Mouse (Mus musculus) limb, embryonic 12.5 days (tissue): ENCODE measurements at regions not wholly inside any gene's neighbourhood (a gene's known extent, or its start where the extent isn't known, plus 50 kb on each side); places are given as distances from the start of the nearest gene placed in this dataset.
"Not testable (repeated sequence)": the region's sequence is repeated elsewhere in the genome, so short reads cannot be mapped to it uniquely, and the experiment has no call there.

Experiments
- ATAC-seq: fragments of 200-750 bp; cut with Nextera tagmentation; 2 replicates; pipeline ENCODE4 v1.8.0; 2017; ENCODE audit warnings: low read depth, moderate TSS enrichment; ENCODE audit not compliant: insufficient number of reproducible peaks, insufficient read depth, low FRiP score, low TSS enrichment
- H3K27ac ChIP-seq: fragments of 300-500 bp; sonication (generic); 2 replicates; pipeline ENCODE4 v1.5.1; 2016; ENCODE audit warnings: mild to moderate bottlenecking, moderate library complexity
- H3K27me3 ChIP-seq: fragments of 300-500 bp; sonication (generic); 2 replicates; pipeline ENCODE4 v1.6.1; 2016; ENCODE audit warnings: mild to moderate bottlenecking, moderate library complexity
- H3K36me3 ChIP-seq: fragments of 300-500 bp; sonication (generic); 2 replicates; pipeline ENCODE4 v1.6.1; 2016; ENCODE audit warnings: mild to moderate bottlenecking, moderate library complexity
- H3K4me1 ChIP-seq: fragments of 300-500 bp; sonication (generic); replicated peaks from 2 replicates; pipeline ENCODE4 v1.6.1; 2016
- H3K4me2 ChIP-seq: fragments of 300-500 bp; sonication (generic); 2 replicates; pipeline ENCODE4 v1.6.1; 2016; ENCODE audit warnings: mild to moderate bottlenecking, moderate library complexity
- H3K4me3 ChIP-seq: fragments of 300-500 bp; sonication (generic); replicated peaks from 2 replicates; pipeline ENCODE4 v1.5.1; 2016; ENCODE audit warnings: mild to moderate bottlenecking
- H3K9ac ChIP-seq: fragments of 300-500 bp; sonication (generic); replicated peaks from 2 replicates; pipeline ENCODE4 v1.6.1; 2016; ENCODE audit warnings: mild to moderate bottlenecking, moderate library complexity
- H3K9me3 ChIP-seq: fragments of 300-500 bp; sonication (generic); 2 replicates; pipeline ENCODE4 v1.6.1; 2016; ENCODE audit warnings: mild to moderate bottlenecking, moderate library complexity
- WGBS: fragments of 180-500 bp; shearing (Covaris S2); methylation state at CpG from one replicate; pipeline ENCODE4 v1.1.7; 2016; 5-methylcytosine and 5-hydroxymethylcytosine counted together

GRCm38 (mm10) chr16:73127927-73128326 is 819.8 kb downstream of the Robo1 start:
- H3K36me3 ChIP-seq, H3K4me3 ChIP-seq, H3K4me2 ChIP-seq, H3K9ac ChIP-seq, H3K27me3 ChIP-seq, ATAC-seq, H3K27ac ChIP-seq, H3K9me3 ChIP-seq, H3K4me1 ChIP-seq: not testable (repeated sequence)
- 91% methylated on average over 1 of the region's 1 CpGs for WGBS

GRCm38 (mm10) chr16:73120568-73120967 is 812.5 kb downstream of the Robo1 start:
- ATAC-seq, result no peak
- H3K4me1 ChIP-seq, result peaks cover 3% of the 10 kb centered on the region; the same call in 1 of the 2 replicates
- no peak overlapping the region for H3K4me3 ChIP-seq
- H3K9ac ChIP-seq, result no peak overlapping the region
- H3K36me3 ChIP-seq, result no peaks in the 10 kb centered on the region
- H3K4me2 ChIP-seq, result no peak overlapping the region
- H3K27ac ChIP-seq, result no peak overlapping the region
- no peaks in the 10 kb centered on the region for H3K27me3 ChIP-seq
- no peaks in the 10 kb centered on the region for H3K9me3 ChIP-seq

- Histone ChIP-seq H3K4me2 (no peak overlapping the region), H3K4me3 (no peak overlapping the region), H3K9ac (no peak overlapping the region), H3K36me3 (no peaks in the 10 kb centered on the region), H3K9me3 (no peaks in the 10 kb centered on the region), H3K27ac (no peak overlapping the region), H3K4me1 (peaks cover 3% of the 10 kb centered on the region; the same call in 1 of the 2 replicates), H3K27me3 (no peaks in the 10 kb centered on the region)
- WGBS, result 81% methylated on average over 2 of the region's 2 CpGs
- ATAC-seq, result no peak
These were observed 809.2 kb downstream of the Robo1 start for GRCm38 (mm10) chr16:73117338-73117737.

GRCm38 (mm10) chr16:73108021-73108452 is 799.9 kb downstream of the Robo1 start:
- 30% methylated on average over 7 of the region's 7 CpGs for WGBS
- Histone ChIP-seq H3K36me3 (no peaks in the 10 kb centered on the region), H3K4me2 (peak overlapping the region; percentile 29), H3K27ac (no peak overlapping the region), H3K4me1 (peaks cover 14% of the 10 kb centered on the region), H3K9ac (no peak overlapping the region), H3K9me3 (no peaks in the 10 kb centered on the region), H3K4me3 (no peak overlapping the region), H3K27me3 (no peaks in the 10 kb centered on the region)
- ATAC-seq, result no peak

- no peaks in the 10 kb centered on the region for H3K36me3 ChIP-seq
- H3K9ac ChIP-seq, result no peak overlapping the region
- H3K27ac ChIP-seq, result peak overlapping the region; percentile 0; the same call in 1 of the 2 replicates
- no peak overlapping the region for H3K4me3 ChIP-seq
- whole genome bisulfite sequencing, result 75% methylated on average over 9 of the region's 9 CpGs
- H3K4me1 ChIP-seq, result peaks cover 14% of the 10 kb centered on the region
- no peak overlapping the region for H3K4me2 ChIP-seq
- H3K27me3 ChIP-seq, result no peaks in the 10 kb centered on the region
- ATAC-seq, result no peak
- no peaks in the 10 kb centered on the region for H3K9me3 ChIP-seq
These were observed 799.5 kb downstream of the Robo1 start for GRCm38 (mm10) chr16:73107608-73108007.

GRCm38 (mm10) chr16:73105496-73105895 is 797.4 kb downstream of the Robo1 start:
- Histone ChIP-seq H3K36me3 (no peaks in the 10 kb centered on the region), H3K4me3 (no peak overlapping the region), H3K27me3 (no peaks in the 10 kb centered on the region), H3K27ac (0 out of 2 replicates have a peak overlapping the region, but pooled peaks have one; percentile 35), H3K4me2 (no peak overlapping the region), H3K9ac (no peak overlapping the region), H3K4me1 (peaks cover 14% of the 10 kb centered on the region), H3K9me3 (no peaks in the 10 kb centered on the region)
- WGBS, result 67% methylated on average over 10 of the region's 10 CpGs
- no peak for ATAC-seq

- H3K4me2 ChIP-seq, result no peak overlapping the region
- H3K27ac ChIP-seq, result no peak overlapping the region
- no peaks in the 10 kb centered on the region for H3K9me3 ChIP-seq
- H3K9ac ChIP-seq, result no peak overlapping the region
- no peaks in the 10 kb centered on the region for H3K27me3 ChIP-seq
- WGBS, result 43% methylated on average over 8 of the region's 8 CpGs
- H3K4me1 ChIP-seq, result peaks cover 32% of the 10 kb centered on the region
- H3K4me3 ChIP-seq, result no peak overlapping the region
- ATAC-seq, result no peak
- H3K36me3 ChIP-seq, result no peaks in the 10 kb centered on the region
These were observed 792.2 kb downstream of the Robo1 start for GRCm38 (mm10) chr16:73100273-73100672.

GRCm38 (mm10) chr16:73098760-73099159 is 790.7 kb downstream of the Robo1 start:
- Histone ChIP-seq H3K4me3 (no peak overlapping the region), H3K9ac (no peak overlapping the region), H3K4me1 (peaks cover 32% of the 10 kb centered on the region), H3K9me3 (no peaks in the 10 kb centered on the region), H3K27me3 (no peaks in the 10 kb centered on the region), H3K36me3 (no peaks in the 10 kb centered on the region), H3K4me2 (no peak overlapping the region), H3K27ac (no peak overlapping the region)
- 19% methylated on average over 4 of the region's 4 CpGs for WGBS
- no peak for ATAC-seq

- Histone ChIP-seq H3K27me3 (no peaks in the 10 kb centered on the region), H3K9me3 (no peaks in the 10 kb centered on the region), H3K4me3 (peak overlapping the region; percentile 15), H3K4me2 (peak overlapping the region; percentile 47), H3K9ac (0 out of 2 replicates have a peak overlapping the region, but pooled peaks have one; percentile 4), H3K36me3 (no peaks in the 10 kb centered on the region), H3K4me1 (peaks cover 38% of the 10 kb centered on the region), H3K27ac (peak overlapping the region; percentile 75)
- WGBS, result 6% methylated on average over 14 of the region's 14 CpGs
- no peak for ATAC-seq
These were observed 789.1 kb downstream of the Robo1 start for GRCm38 (mm10) chr16:73097176-73097575.

- ATAC-seq, result peak; percentile 71; the same call in 1 of the 2 replicates
- WGBS, result 2% methylated on average over 8 of the region's 8 CpGs
These were observed 788.3 kb downstream of the Robo1 start for GRCm38 (mm10) chr16:73096091-73097083.

More at GRCm38 (mm10) chr16:73096091-73097083, 788.3 kb downstream of the Robo1 start:
- no peaks in the 10 kb centered on the region for H3K27me3 ChIP-seq
- no peak overlapping the region; the same call in 1 of the 2 replicates for H3K4me3 ChIP-seq
- no peaks in the 10 kb centered on the region for H3K36me3 ChIP-seq
- H3K9me3 ChIP-seq, result no peaks in the 10 kb centered on the region
- H3K27ac ChIP-seq, result peak overlapping the region; percentile 75
- peak overlapping the region; percentile 47 for H3K4me2 ChIP-seq
- H3K9ac ChIP-seq, result no peak overlapping the region
- H3K4me1 ChIP-seq, result peaks cover 38% of the 10 kb centered on the region
